Mouse (Mus musculus) hindbrain, embryonic 11.5 days (tissue): ENCODE measurements around the gene Tmem88. TPM values are rescaled to one million over a fixed set of nuclear protein-coding genes. Genes with fewer than 3 reads are reported as not detected.

Experiments
- ATAC-seq: fragments of 200-750 bp; cut with Nextera tagmentation; 2 replicates; pipeline ENCODE4 v1.8.0; 2017; ENCODE audit warnings: mild to moderate bottlenecking, moderate TSS enrichment, moderate library complexity; ENCODE audit not compliant: low FRiP score
- DNase-seq: peaks from one replicate; pipeline ENCODE4 v3.0.0-alpha.2; 2015; ENCODE audit warnings: low spot score
- H3K27ac ChIP-seq: fragments of 300-500 bp; sonication (generic); 2 replicates; pipeline ENCODE4 v1.5.1; 2014; ENCODE audit warnings: mild to moderate bottlenecking, low read depth, low read length
- H3K27me3 ChIP-seq: fragments of 300-500 bp; sonication (generic); 2 replicates; pipeline ENCODE4 v1.6.1; 2014; ENCODE audit warnings: mild to moderate bottlenecking, low read length, moderate library complexity, mixed read lengths; ENCODE audit not compliant: control insufficient read depth, insufficient read depth
- H3K36me3 ChIP-seq: fragments of 300-500 bp; sonication (generic); 2 replicates; pipeline ENCODE4 v1.6.1; 2014; ENCODE audit warnings: mild to moderate bottlenecking, low read length, moderate library complexity, mixed read lengths; ENCODE audit not compliant: control insufficient read depth, insufficient read depth
- H3K4me1 ChIP-seq: fragments of 300-500 bp; sonication (generic); replicated peaks from 2 replicates; pipeline ENCODE4 v1.6.1; 2014; ENCODE audit warnings: low read length, mixed read lengths; ENCODE audit not compliant: control insufficient read depth, insufficient read depth
- H3K4me2 ChIP-seq: fragments of 300-500 bp; sonication (generic); replicated peaks from 2 replicates; pipeline ENCODE4 v1.6.1; 2014; ENCODE audit warnings: mild to moderate bottlenecking, low read depth, low read length
- H3K4me3 ChIP-seq: fragments of 300-500 bp; sonication (generic); 2 replicates; pipeline ENCODE4 v1.5.1; 2014; ENCODE audit warnings: low read depth, low read length
- H3K9ac ChIP-seq: fragments of 300-500 bp; sonication (generic); 2 replicates; pipeline ENCODE4 v1.6.1; 2014; ENCODE audit warnings: low read depth, low read length
- H3K9me3 ChIP-seq: fragments of 300-500 bp; sonication (generic); 2 replicates; pipeline ENCODE4 v1.6.1; 2016; ENCODE audit warnings: low read length; ENCODE audit not compliant: control insufficient read depth
- WGBS: fragments of 180-500 bp; shearing (Covaris S2); extraction: QIAGEN DNeasy Blood & Tissue Kit; methylation state at CpG from one replicate; pipeline ENCODE4 v1.1.7; 2014; 5-methylcytosine and 5-hydroxymethylcytosine counted together
- polyA plus RNA-seq: library from polyadenylated mRNA; unstranded; fragments of >200 nt; fragmentation: Nextera tagmentation; extraction: Ambion mirVana; gene quantifications from 2 replicates; pipeline ENCODE4 v1.2.1, GENCODE M21; 2014

Gene Tmem88
- polyA plus RNA-seq, 1 experiment from 2014 or later: 17.1 TPM

- WGBS: 1% methylated on average over 26 of the region's 26 CpGs
- no peaks in the 10 kb centered on the region for H3K27me3 ChIP-seq
- H3K9me3 ChIP-seq: no peaks in the 10 kb centered on the region
- H3K4me1 ChIP-seq: peaks cover 22% of the 10 kb centered on the region
- H3K9ac ChIP-seq: peak overlapping the region; percentile 57
- H3K4me3 ChIP-seq: peak overlapping the region; percentile 95
- ATAC-seq: peak; percentile 75
- H3K36me3 ChIP-seq: no peaks in the 10 kb centered on the region
- peak; percentile 90 for DNase-seq
- H3K4me2 ChIP-seq: peak overlapping the region; percentile 84
- H3K27ac ChIP-seq: peak overlapping the region; percentile 100
These were observed 31.7 kb downstream of the Tmem88 start for GRCm38 (mm10) chr11:69366157-69366854.

GRCm38 (mm10) chr11:69365722-69366121, 32.3 kb downstream of the Tmem88 start:
- no peaks in the 10 kb centered on the region for H3K27me3 ChIP-seq
- H3K9ac ChIP-seq: peak overlapping the region; percentile 57
- H3K27ac ChIP-seq: peak overlapping the region; percentile 95
- DNase-seq: no peak
- H3K4me3 ChIP-seq: peak overlapping the region; percentile 95
- peak overlapping the region; percentile 75 for H3K4me2 ChIP-seq
- H3K36me3 ChIP-seq: no peaks in the 10 kb centered on the region
- no peak for ATAC-seq
- peaks cover 19% of the 10 kb centered on the region for H3K4me1 ChIP-seq
- no peaks in the 10 kb centered on the region for H3K9me3 ChIP-seq
- WGBS: 27% methylated on average over 6 of the region's 6 CpGs

- peak overlapping the region; percentile 35 for H3K4me2 ChIP-seq
- H3K27ac ChIP-seq: peak overlapping the region; percentile 95
- H3K9ac ChIP-seq: peak overlapping the region; percentile 51; the same call in 1 of the 2 replicates
- no peaks in the 10 kb centered on the region for H3K27me3 ChIP-seq
- H3K4me3 ChIP-seq: no peak overlapping the region
- peaks cover 19% of the 10 kb centered on the region for H3K4me1 ChIP-seq
- 0% methylated on average over 6 of the region's 6 CpGs for WGBS
- H3K36me3 ChIP-seq: 0 out of 2 replicates have a peak, but pooled peaks cover 2% of the 10 kb centered on the region
- DNase-seq (peak; percentile 63), ATAC-seq (peak; percentile 20; the same call in 1 of the 2 replicates)
- no peaks in the 10 kb centered on the region for H3K9me3 ChIP-seq
These were observed 33.1 kb downstream of the Tmem88 start for GRCm38 (mm10) chr11:69364910-69365309.

GRCm38 (mm10) chr11:69364376-69364775, 33.7 kb downstream of the Tmem88 start:
- Histone ChIP-seq H3K27ac (no peak overlapping the region), H3K4me2 (peak overlapping the region; percentile 9; the same call in 1 of the 2 replicates), H3K27me3 (no peaks in the 10 kb centered on the region), H3K4me1 (peaks cover 19% of the 10 kb centered on the region), H3K4me3 (no peak overlapping the region), H3K9ac (no peak overlapping the region; the same call in 1 of the 2 replicates), H3K9me3 (no peaks in the 10 kb centered on the region), H3K36me3 (0 out of 2 replicates have a peak, but pooled peaks cover 4% of the 10 kb centered on the region)
- 56% methylated on average over 8 of the region's 8 CpGs for WGBS
- no peak for ATAC-seq
- no peak for DNase-seq

- H3K36me3 ChIP-seq: peaks cover 7% of the 10 kb centered on the region; the same call in 1 of the 2 replicates
- ATAC-seq (no peak), DNase-seq (no peak)
- no peak overlapping the region for H3K4me3 ChIP-seq
- H3K27ac ChIP-seq: no peak overlapping the region
- H3K4me2 ChIP-seq: no peak overlapping the region
- H3K9ac ChIP-seq: no peak overlapping the region
- peaks cover 15% of the 10 kb centered on the region for H3K4me1 ChIP-seq
- no peaks in the 10 kb centered on the region for H3K27me3 ChIP-seq
- WGBS: 86% methylated on average over 2 of the region's 2 CpGs
- no peaks in the 10 kb centered on the region for H3K9me3 ChIP-seq
These were observed 35.6 kb downstream of the Tmem88 start for GRCm38 (mm10) chr11:69362479-69362878.

- Histone ChIP-seq H3K9me3 (no peaks in the 10 kb centered on the region), H3K4me1 (peaks cover 15% of the 10 kb centered on the region), H3K9ac (no peak overlapping the region), H3K4me3 (no peak overlapping the region), H3K4me2 (no peak overlapping the region), H3K36me3 (peaks cover 10% of the 10 kb centered on the region; the same call in 1 of the 2 replicates), H3K27ac (no peak overlapping the region), H3K27me3 (no peaks in the 10 kb centered on the region)
- ATAC-seq (no peak), DNase-seq (no peak)
- WGBS: 65% methylated on average over 7 of the region's 7 CpGs
These were observed 36.0 kb downstream of the Tmem88 start for GRCm38 (mm10) chr11:69362021-69362420.

- Histone ChIP-seq H3K4me1 (no peaks in the 10 kb centered on the region), H3K36me3 (peaks cover 26% of the 10 kb centered on the region), H3K27me3 (no peaks in the 10 kb centered on the region), H3K9ac (no peak overlapping the region), H3K4me2 (no peak overlapping the region), H3K9me3 (no peaks in the 10 kb centered on the region), H3K4me3 (no peak overlapping the region), H3K27ac (no peak overlapping the region)
- ATAC-seq: no peak
- no peak for DNase-seq
- WGBS: 93% methylated on average over 12 of the region's 12 CpGs
These were observed 40.3 kb downstream of the Tmem88 start for GRCm38 (mm10) chr11:69357690-69358089.

GRCm38 (mm10) chr11:69356544-69356943, 41.5 kb downstream of the Tmem88 start:
- no peak overlapping the region for H3K4me3 ChIP-seq
- ATAC-seq: no peak
- no peak for DNase-seq
- whole genome bisulfite sequencing: 92% methylated on average over 5 of the region's 5 CpGs
- H3K27me3 ChIP-seq: no peaks in the 10 kb centered on the region
- no peaks in the 10 kb centered on the region for H3K9me3 ChIP-seq
- H3K4me2 ChIP-seq: no peak overlapping the region
- no peaks in the 10 kb centered on the region for H3K4me1 ChIP-seq
- H3K9ac ChIP-seq: no peak overlapping the region
- no peak overlapping the region for H3K27ac ChIP-seq
- peaks cover 30% of the 10 kb centered on the region for H3K36me3 ChIP-seq
